Mouse (Mus musculus) midbrain, embryonic 14.5 days (tissue): ENCODE measurements at regions not wholly inside any gene's neighbourhood (a gene's known extent, or its start where the extent isn't known, plus 50 kb on each side); places are given as distances from the start of the nearest gene placed in this dataset.

Experiments
- ATAC-seq: fragments of 200-750 bp; cut with Nextera tagmentation; 2 replicates; pipeline ENCODE4 v1.8.0; 2017; ENCODE audit warnings: moderate number of reproducible peaks, moderate library complexity; ENCODE audit not compliant: low FRiP score, low TSS enrichment
- DNase-seq: peaks from one replicate; pipeline ENCODE4 v3.0.0-alpha.2; 2015
- H3K27ac ChIP-seq: fragments of 300-500 bp; sonication (generic); replicated peaks from 2 replicates; pipeline ENCODE4 v1.5.1; 2014; ENCODE audit warnings: mild to moderate bottlenecking, low read depth, low read length, moderate library complexity
- H3K27me3 ChIP-seq: fragments of 300-500 bp; sonication (generic); 2 replicates; pipeline ENCODE4 v1.6.1; 2014; ENCODE audit warnings: low read length, control low read depth, mixed read lengths; ENCODE audit not compliant: control insufficient read depth, insufficient read depth
- H3K36me3 ChIP-seq: fragments of 300-500 bp; sonication (generic); 2 replicates; pipeline ENCODE4 v1.6.1; 2014; ENCODE audit warnings: low read length, control low read depth; ENCODE audit not compliant: control insufficient read depth, insufficient read depth
- H3K4me1 ChIP-seq: fragments of 300-500 bp; sonication (generic); 2 replicates; pipeline ENCODE4 v1.6.1; 2014; ENCODE audit warnings: mild to moderate bottlenecking, antibody characterized with exemption, low read length, control low read depth; ENCODE audit not compliant: control insufficient read depth, insufficient read depth
- H3K4me2 ChIP-seq: fragments of 300-500 bp; sonication (generic); 2 replicates; pipeline ENCODE4 v1.6.1; 2014; ENCODE audit warnings: mild to moderate bottlenecking, low read length, moderate library complexity
- H3K4me3 ChIP-seq: fragments of 300-500 bp; sonication (generic); replicated peaks from 2 replicates; pipeline ENCODE4 v1.5.1; 2014; ENCODE audit warnings: low read depth, low read length
- H3K9ac ChIP-seq: fragments of 300-500 bp; sonication (generic); replicated peaks from 2 replicates; pipeline ENCODE4 v1.6.1; 2014; ENCODE audit warnings: mild to moderate bottlenecking, low read length, moderate library complexity
- H3K9me3 ChIP-seq: fragments of 300-500 bp; sonication (generic); 2 replicates; pipeline ENCODE4 v1.6.1; 2016; ENCODE audit warnings: low read length, control low read depth, mixed read lengths; ENCODE audit not compliant: control insufficient read depth
- WGBS: fragments of 180-500 bp; shearing (Covaris S2); extraction: QIAGEN DNeasy Blood & Tissue Kit; methylation state at CpG from one replicate; pipeline ENCODE4 v1.1.7; 2014; 5-methylcytosine and 5-hydroxymethylcytosine counted together

- Histone ChIP-seq H3K4me3 (no peak overlapping the region), H3K27ac (no peak overlapping the region), H3K9me3 (no peaks in the 10 kb centered on the region), H3K36me3 (no peaks in the 10 kb centered on the region), H3K4me2 (no peak overlapping the region), H3K4me1 (no peaks in the 10 kb centered on the region), H3K27me3 (no peaks in the 10 kb centered on the region), H3K9ac (no peak overlapping the region)
- ATAC-seq (no peak), DNase-seq (no peak)
Measured at GRCm38 (mm10) chr4:27715696-27716095, 1097.2 kb upstream of the Epha7 start.

GRCm38 (mm10) chr4:27727761-27728160, 1085.2 kb upstream of the Epha7 start:
- H3K9me3 ChIP-seq: no peaks in the 10 kb centered on the region
- DNase-seq (no peak), ATAC-seq (no peak)
- no peak overlapping the region for H3K4me2 ChIP-seq
- no peak overlapping the region for H3K4me3 ChIP-seq
- no peaks in the 10 kb centered on the region for H3K4me1 ChIP-seq
- H3K27me3 ChIP-seq: no peaks in the 10 kb centered on the region
- 95% methylated on average over 3 of the region's 3 CpGs for WGBS
- H3K36me3 ChIP-seq: no peaks in the 10 kb centered on the region
- H3K27ac ChIP-seq: no peak overlapping the region
- H3K9ac ChIP-seq: no peak overlapping the region

GRCm38 (mm10) chr4:27734143-27734542, 1078.8 kb upstream of the Epha7 start:
- ATAC-seq (no peak), DNase-seq (no peak)
- H3K27ac ChIP-seq: no peak overlapping the region
- no peaks in the 10 kb centered on the region for H3K9me3 ChIP-seq
- H3K4me3 ChIP-seq: no peak overlapping the region
- H3K4me1 ChIP-seq: no peaks in the 10 kb centered on the region
- no peak overlapping the region for H3K4me2 ChIP-seq
- no peaks in the 10 kb centered on the region for H3K36me3 ChIP-seq
- no peak overlapping the region for H3K9ac ChIP-seq
- no peaks in the 10 kb centered on the region for H3K27me3 ChIP-seq

- no peaks in the 10 kb centered on the region for H3K9me3 ChIP-seq
- H3K36me3 ChIP-seq: no peaks in the 10 kb centered on the region
- ATAC-seq (no peak), DNase-seq (no peak)
- WGBS: 87% methylated on average over 2 of the region's 2 CpGs
- no peak overlapping the region for H3K9ac ChIP-seq
- no peak overlapping the region for H3K4me2 ChIP-seq
- H3K4me1 ChIP-seq: no peaks in the 10 kb centered on the region
- peaks cover 18% of the 10 kb centered on the region for H3K27me3 ChIP-seq
- H3K4me3 ChIP-seq: no peak overlapping the region
- H3K27ac ChIP-seq: no peak overlapping the region
Measured at GRCm38 (mm10) chr4:27781874-27782273, 1031.1 kb upstream of the Epha7 start.

- no peak overlapping the region for H3K4me2 ChIP-seq
- ATAC-seq: peak; percentile 20; the same call in 1 of the 2 replicates
- WGBS: 13% methylated on average over 4 of the region's 4 CpGs
- no peaks in the 10 kb centered on the region for H3K9me3 ChIP-seq
- H3K36me3 ChIP-seq: no peaks in the 10 kb centered on the region
- H3K4me3 ChIP-seq: no peak overlapping the region
- H3K27ac ChIP-seq: no peak overlapping the region
- peak; percentile 74 for DNase-seq
- no peaks in the 10 kb centered on the region for H3K4me1 ChIP-seq
- peaks cover 17% of the 10 kb centered on the region for H3K27me3 ChIP-seq
- H3K9ac ChIP-seq: no peak overlapping the region
Measured at GRCm38 (mm10) chr4:27787070-27787469, 1025.9 kb upstream of the Epha7 start.
